Mouse (Mus musculus) liver, postnatal 0 days (tissue): ENCODE results near the gene Wnt5b.

Experiments
- CTCF ChIP-seq: sonication (generic); IDR thresholded peaks from 2 replicates; pipeline ENCODE4 v1.5.1; 2016; ENCODE audit warnings: antibody characterized with exemption, low read depth
- EP300 ChIP-seq: IDR thresholded peaks from 2 replicates; pipeline ENCODE4 v1.6.1; 2016; ENCODE audit warnings: antibody characterized with exemption, low read depth, mild to moderate bottlenecking

GRCm38 (mm10) chr6:119554439-119554838, 10.3 kb upstream of the Wnt5b start:
- TF ChIP-seq CTCF: peak; percentile 44
- no peak for TF ChIP-seq EP300
